Mouse (Mus musculus): ENCODE measurements around the gene Bricd5.

DNA sequence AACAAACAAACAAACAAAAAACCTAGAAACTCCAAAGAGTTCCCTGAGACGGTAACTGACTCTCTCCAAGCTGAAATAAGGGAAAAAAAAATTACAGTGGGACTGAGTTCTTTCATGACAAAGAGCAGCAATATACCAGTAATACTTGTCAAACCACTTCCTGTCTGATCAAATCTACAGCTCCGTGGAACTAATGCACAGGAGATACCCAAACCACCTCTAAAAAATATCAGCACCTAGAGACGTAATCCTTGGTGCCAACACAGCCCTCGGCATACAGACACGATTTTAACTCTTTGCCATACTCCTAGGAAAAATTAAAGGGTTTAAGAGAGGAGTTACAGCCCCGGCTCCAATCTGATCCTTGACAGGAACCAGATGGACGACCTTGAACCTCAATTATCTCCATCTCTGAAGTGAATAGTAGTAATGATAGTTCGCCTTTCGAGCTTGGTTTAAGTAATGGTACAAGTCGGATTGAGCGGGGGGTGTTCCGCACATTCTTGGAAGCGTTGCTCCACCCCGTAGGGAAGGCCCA lies 19.4 kb upstream of the Bricd5 start:
- TF ChIP-seq CTCF (conservative IDR thresholded peaks at IDR 0.05; ENCODE audit: low read length) = no peak
- no peak for TF ChIP-seq NANOG (IDR thresholded peaks at IDR 0.05; ENCODE audit: borderline replicate concordance, low read length)
- TF ChIP-seq POU5F1 (IDR thresholded peaks at IDR 0.05; ENCODE audit: borderline replicate concordance, low read length) = no peak
